Mouse (Mus musculus) embryonic stem cell, embryonic (primary cell): ENCODE measurements around the gene Cyp27b1.

ENCODE experiments used
- CTCF ChIA-PET, 4 experiments: fragments of 300-600 bp in 2 of 4; fragments of 350-600 bp in 2 of 4; sonication (Branson Sonifier 250); formaldehyde crosslinking; loops; one replicate each; lab custom pipeline; 2022; ENCODE audit warnings: inconsistent platforms in 2 of 4; lab: Charles Lee
- POLR2A ChIA-PET, 4 experiments: fragments of 300-600 bp in 2 of 4; fragments of 350-600 bp in 2 of 4; sonication (Branson Sonifier 250); formaldehyde crosslinking; loops; one replicate each; lab custom pipeline; 2022; ENCODE audit warnings: antibody characterized with exemption in 4 of 4, inconsistent platforms in 1 of 4; lab: Charles Lee

Gene Cyp27b1

DNA sequence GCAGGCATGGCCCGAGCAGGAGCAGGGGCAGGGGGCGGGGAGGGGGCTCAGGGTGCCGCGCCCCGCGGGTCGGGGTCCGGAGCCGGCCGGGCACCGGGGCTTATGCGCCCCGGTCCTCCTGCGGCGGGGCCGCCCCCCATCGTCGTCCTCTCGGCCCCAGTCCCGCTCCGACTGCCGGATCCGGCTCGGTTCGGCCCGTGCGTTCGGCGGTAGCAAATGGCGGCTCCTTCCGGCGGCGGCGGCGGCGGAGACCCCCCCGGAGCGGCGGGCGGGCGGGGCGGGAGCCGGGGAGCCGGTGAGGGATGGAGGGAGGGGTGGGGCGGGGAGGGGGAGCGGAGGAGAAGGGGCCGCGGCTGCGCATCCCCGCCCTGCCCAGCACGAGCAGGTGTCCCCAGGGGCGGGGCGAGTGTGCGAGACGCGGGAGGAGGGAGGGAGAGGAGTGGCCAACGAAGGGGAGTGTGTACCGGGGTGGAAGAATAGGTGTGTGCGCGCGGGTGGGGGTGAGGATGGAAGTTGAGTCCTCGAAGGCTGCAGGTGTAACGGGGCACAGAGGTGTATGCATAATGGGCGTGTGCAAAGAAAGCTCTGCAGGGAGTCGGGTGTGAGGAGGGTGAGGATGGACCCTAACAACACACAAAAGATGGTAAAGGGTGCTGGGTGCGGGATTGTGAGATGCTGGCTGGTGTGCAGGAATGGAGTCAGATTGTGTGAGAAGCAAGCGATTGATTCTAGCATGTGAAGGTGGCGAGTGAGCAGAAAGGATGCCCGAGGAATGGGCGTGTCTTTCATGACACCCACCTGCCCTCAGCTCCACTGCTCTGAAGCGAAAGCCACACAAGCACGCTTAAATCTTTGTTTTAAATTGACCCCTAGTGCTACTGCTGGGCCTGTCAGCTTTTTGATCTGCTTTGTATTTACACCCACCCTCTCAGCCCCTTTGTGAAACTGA lies 12.2 kb downstream of the Cyp27b1 start, which contains the start of gene March9:
Gene March9, minus strand, starts transcription at position 217 of the 949 bp plus-strand sequence.
- ChIA-PET POLR2A (interaction anchor here in 3 of 4 experiments (0.6 to 2.1 kb wide), 13 partner anchors 9 to 1273 kb away, joined by 3 to 5 read pairs (median 3); partner anchors contain the start of genes Agap2 (in 1 of the 3), Cyp27b1 (in 1 of the 3), Eef1akmt3 (in 1 of the 3) and Mettl1 (in 1 of the 3)), CTCF (interaction anchor here in 2 of 4 experiments (0.6 to 2.4 kb wide), 2 partner anchors 12 to 133 kb away, joined by 8 to 19 read pairs; partner anchors contain the start of gene Cyp27b1 (in 1 of the 2))

DNA sequence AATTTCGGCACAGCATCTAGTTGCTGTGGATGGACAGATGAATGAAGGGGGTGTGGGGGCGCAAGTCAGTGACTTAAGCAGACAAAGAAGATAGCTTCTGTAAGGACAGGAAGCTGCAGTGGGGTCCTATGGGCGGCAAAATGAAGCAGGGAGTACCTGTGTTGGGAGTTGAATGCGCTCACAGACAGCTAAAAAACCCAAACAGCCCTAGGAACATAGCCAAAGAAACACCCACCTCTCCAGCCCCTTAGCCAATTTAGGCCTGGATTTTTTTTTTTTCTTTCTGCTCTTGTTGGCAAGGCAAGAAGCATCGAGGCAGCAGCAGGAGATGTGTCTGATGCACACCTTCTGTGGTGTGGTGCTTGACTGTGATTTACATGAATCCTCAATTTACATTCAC lies 13.0 kb downstream of the Cyp27b1 start:
- CTCF ChIA-PET = no interaction called here
- POLR2A ChIA-PET = interaction anchor here in 3 of 4 experiments (0.5 to 1.5 kb wide), 10 partner anchors 8 to 231 kb away, joined by 3 read pairs; partner anchors contain the start of gene Agap2 (in 1 of the 3)

- ChIA-PET CTCF (no interaction called here), POLR2A (interaction anchor here in 3 of 4 experiments (0.5 to 3.9 kb wide), 11 partner anchors 11 to 229 kb away, joined by 3 to 25 read pairs (median 3); partner anchors contain the start of genes Eef1akmt3 (in 1 of the 3) and Mettl1 (in 1 of the 3))
Observed at GRCm38 (mm10) chr10:127061513-127061912, 13.5 kb downstream of the Cyp27b1 start.

- ChIA-PET CTCF (interaction anchor here in 1 of 4 experiments (0.7 kb wide), 1 partner anchor 154 kb away, joined by 3 read pairs; no protein-coding TSS in a partner anchor), POLR2A (interaction anchor here in 3 of 4 experiments (0.6 to 3.9 kb wide), 8 partner anchors 13 to 228 kb away, joined by 3 to 25 read pairs (median 6); partner anchors contain the start of genes Agap2 (in 1 of the 3), Eef1akmt3 (in 1 of the 3) and Mettl1 (in 1 of the 3))
Observed at GRCm38 (mm10) chr10:127062101-127062500, 14.1 kb downstream of the Cyp27b1 start.

GRCm38 (mm10) chr10:127062503-127062902 lies 14.5 kb downstream of the Cyp27b1 start:
- CTCF ChIA-PET = interaction anchor here in 2 of 4 experiments (0.7 to 1.3 kb wide), 6 partner anchors 21 to 277 kb away, joined by 3 to 4 read pairs (median 3); partner anchors contain the start of genes Eef1akmt3 (in 1 of the 2) and Mettl1 (in 1 of the 2)
- POLR2A ChIA-PET = interaction anchor here in 3 of 4 experiments (0.7 to 3.9 kb wide), 22 partner anchors 12 to 277 kb away, joined by 3 to 25 read pairs (median 6); partner anchors contain the start of genes Agap2 (in 3 of the 3), Eef1akmt3 (in 3 of the 3), Mettl1 (in 3 of the 3) and Cyp27b1 (in 1 of the 3)

DNA sequence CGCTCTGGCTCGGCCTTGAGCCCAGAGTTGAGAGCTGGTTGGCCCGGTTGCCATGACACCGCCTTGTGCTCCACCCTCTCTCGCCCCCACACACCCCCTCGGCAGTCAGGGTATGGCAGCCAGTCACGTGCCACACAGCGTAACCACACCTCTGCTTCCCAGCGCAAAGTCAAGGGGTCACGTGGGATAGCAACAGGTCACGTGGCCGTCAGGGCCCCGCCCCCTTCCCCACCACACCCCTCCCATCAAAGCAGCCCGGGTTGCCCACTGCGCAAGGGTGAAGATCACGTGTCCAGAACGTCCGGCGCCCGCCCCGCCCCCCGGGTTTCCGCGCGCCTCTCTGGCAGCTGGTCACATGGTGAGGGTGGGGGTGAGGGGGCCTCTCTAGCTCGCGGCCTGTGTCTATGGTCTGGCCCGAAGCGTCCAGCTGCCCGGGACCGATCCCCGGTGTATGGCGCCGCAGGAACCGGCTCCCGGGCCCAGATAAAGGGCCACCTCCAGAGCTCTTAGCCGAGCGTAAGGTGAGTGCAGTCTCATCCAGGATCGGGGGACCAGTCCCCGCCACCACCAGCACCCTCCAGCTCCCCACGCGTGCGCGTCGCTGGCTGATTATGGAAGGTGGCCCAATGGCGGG lies 15.3 kb downstream of the Cyp27b1 start, which contains the start of gene Cdk4:
Gene Cdk4, plus strand, starts transcription at position 296 of the 634 bp plus-strand sequence.
- ChIA-PET POLR2A (interaction anchor here (0.6 to 3.9 kb wide), 45 partner anchors 9 to 1699 kb away, joined by 3 to 25 read pairs (median 4); partner anchors contain the start of genes Agap2 (in 3 of the 4), Cyp27b1 (in 3 of the 4), Eef1akmt3 (in 3 of the 4) and Mettl1 (in 2 of the 4)), CTCF (interaction anchor here in 3 of 4 experiments (0.5 to 1.3 kb wide), 12 partner anchors 12 to 666 kb away, joined by 3 to 9 read pairs (median 4); partner anchors contain the start of genes Agap2 (in 1 of the 3), B4galnt1 (in 1 of the 3), Eef1akmt3 (in 1 of the 3) and Mettl1 (in 1 of the 3))

GRCm38 (mm10) chr10:127063913-127064870 lies 16.1 kb downstream of the Cyp27b1 start:
- CTCF ChIA-PET = interaction anchor here in 3 of 4 experiments (0.6 to 1.3 kb wide), 10 partner anchors 11 to 667 kb away, joined by 3 to 9 read pairs (median 4); partner anchors contain the start of genes Agap2 (in 1 of the 3) and B4galnt1 (in 1 of the 3)
- POLR2A ChIA-PET = interaction anchor here (0.6 to 3.9 kb wide), 50 partner anchors 8 to 1698 kb away, joined by 3 to 25 read pairs (median 4); partner anchors contain the start of genes Agap2 (in 3 of the 4), Eef1akmt3 (in 3 of the 4), Cyp27b1 (in 2 of the 4) and Mettl1 (in 2 of the 4)

DNA sequence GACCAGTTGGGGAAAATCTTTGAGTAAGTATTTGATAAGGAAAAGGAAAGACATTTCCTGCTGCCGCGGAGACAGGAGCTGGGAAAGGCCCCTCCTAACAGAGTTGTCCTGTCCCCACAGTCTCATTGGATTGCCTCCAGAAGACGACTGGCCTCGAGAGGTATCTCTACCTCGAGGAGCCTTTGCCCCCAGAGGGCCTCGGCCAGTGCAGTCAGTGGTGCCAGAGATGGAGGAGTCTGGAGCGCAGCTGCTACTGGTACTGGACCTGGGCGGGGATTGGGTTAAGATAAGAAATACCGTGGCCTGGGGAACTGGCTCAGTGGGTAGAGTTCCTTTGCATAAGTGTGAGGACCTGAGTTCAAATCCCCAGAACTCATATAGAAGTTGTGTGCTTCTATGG lies 17.9 kb downstream of the Cyp27b1 start:
- CTCF ChIA-PET = interaction anchor here in 2 of 4 experiments (0.5 to 0.7 kb wide), 2 partner anchors 9 to 109 kb away, joined by 3 to 5 read pairs; partner anchors contain the start of gene Agap2 (in 1 of the 2)

DNA sequence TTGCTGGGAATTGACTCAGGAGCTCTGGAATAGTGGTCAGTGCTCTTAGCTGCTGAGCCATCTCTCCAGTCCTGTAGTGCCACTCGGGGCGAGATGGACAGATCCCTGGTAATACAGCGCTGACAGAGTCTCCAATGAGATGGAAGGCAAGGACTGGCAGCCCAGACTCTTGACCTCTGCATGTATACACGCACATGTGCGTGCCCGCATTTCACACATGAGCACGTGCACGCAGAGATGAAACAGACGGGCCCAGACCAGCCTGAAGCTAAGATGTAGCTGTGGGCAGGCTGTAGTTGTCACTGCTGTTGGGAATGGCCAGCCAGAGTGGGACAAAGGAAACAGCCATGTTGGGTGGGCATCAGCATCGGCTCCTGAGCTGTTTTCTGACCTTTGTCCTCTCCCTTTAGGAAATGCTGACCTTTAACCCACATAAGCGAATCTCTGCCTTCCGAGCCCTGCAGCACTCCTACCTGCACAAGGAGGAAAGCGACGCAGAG lies 18.5 kb downstream of the Cyp27b1 start:
- POLR2A ChIA-PET = interaction anchor here in 3 of 4 experiments (0.6 to 2.6 kb wide), 19 partner anchors 8 to 415 kb away, joined by 3 to 10 read pairs (median 3); partner anchors contain the start of genes Eef1akmt3 (in 1 of the 3), Mettl1 (in 1 of the 3) and Os9 (in 1 of the 3)
- CTCF ChIA-PET = interaction anchor here in 3 of 4 experiments (0.5 to 0.9 kb wide), 4 partner anchors 9 to 318 kb away, joined by 3 to 5 read pairs (median 3); partner anchors contain the start of gene Agap2 (in 1 of the 3)

More for the DNA sequence above, 17.9 kb downstream of the Cyp27b1 start:
- POLR2A ChIA-PET = interaction anchor here in 2 of 4 experiments (0.8 to 2.6 kb wide), 12 partner anchors 8 to 272 kb away, joined by 3 to 10 read pairs (median 3); partner anchors contain the start of genes Eef1akmt3 (in 1 of the 2), Mettl1 (in 1 of the 2) and Os9 (in 1 of the 2)

GRCm38 (mm10) chr10:127068360-127069038 lies 20.4 kb downstream of the Cyp27b1 start:
- ChIA-PET POLR2A (interaction anchor here in 3 of 4 experiments (0.6 to 4.0 kb wide), 13 partner anchors 8 to 283 kb away, joined by 3 to 24 read pairs (median 3); partner anchors contain the start of gene Cyp27b1 (in 1 of the 3)), CTCF (no interaction called here)

GRCm38 (mm10) chr10:127069281-127070189 lies 21.5 kb downstream of the Cyp27b1 start:
- ChIA-PET POLR2A (interaction anchor here in 3 of 4 experiments (0.6 to 4.0 kb wide), 30 partner anchors 9 to 300 kb away, joined by 3 to 24 read pairs (median 3); partner anchors contain the start of genes Os9 (in 2 of the 3), B4galnt1 (in 1 of the 3), Cyp27b1 (in 1 of the 3) and March9 (in 1 of the 3)), CTCF (interaction anchor here in 3 of 4 experiments (0.5 to 0.6 kb wide), 4 partner anchors 127 to 323 kb away, joined by 3 to 7 read pairs (median 4); no protein-coding TSS in a partner anchor)

DNA sequence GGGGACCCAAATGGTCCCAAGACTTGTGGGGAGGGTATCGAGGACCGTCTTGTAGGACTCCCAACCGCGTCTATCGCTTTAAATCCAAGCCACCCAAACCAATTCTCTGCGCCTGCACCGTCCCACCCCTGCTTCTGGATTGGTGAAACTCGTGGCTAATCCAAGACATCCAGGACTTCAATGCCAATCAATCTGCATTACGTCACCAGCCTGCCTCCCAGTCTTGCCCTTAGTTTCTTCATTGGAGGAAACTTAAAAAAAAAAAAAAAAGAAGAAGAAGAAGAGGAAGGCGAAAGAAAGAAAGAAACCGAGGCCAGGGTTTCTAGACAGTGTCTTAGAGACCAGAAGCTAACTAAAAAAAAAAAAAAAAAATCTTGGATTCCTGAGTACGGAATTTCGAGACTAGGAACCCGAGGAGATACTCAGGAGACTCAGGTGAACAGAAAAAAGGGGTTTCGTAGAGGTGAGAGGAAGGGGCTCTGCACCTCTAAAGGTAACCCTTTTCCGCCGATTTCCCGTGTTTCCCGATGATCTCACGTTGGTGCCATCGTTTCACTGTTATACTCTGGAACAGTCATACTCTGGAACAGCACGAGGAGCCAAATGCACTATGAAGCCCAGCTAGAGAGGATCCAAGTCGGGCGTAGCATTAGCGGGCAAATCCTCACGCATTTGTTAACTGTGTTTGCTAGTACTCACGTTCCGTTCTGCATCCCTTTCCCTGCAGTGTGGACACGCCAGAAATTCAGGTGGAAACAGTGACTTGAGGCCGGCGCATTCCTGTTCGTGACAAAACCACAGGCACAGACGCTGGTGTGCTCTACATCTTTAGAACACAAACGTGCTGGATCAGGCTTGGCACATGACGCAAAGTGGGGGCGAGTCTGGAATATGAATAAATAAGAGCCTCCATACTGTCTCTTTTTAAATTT lies 22.4 kb downstream of the Cyp27b1 start, which contains the start of gene Tspan31:
Gene Tspan31, minus strand, starts transcription at position 75 of the 932 bp plus-strand sequence.
- ChIA-PET POLR2A (interaction anchor here in 3 of 4 experiments (0.6 to 4.0 kb wide), 28 partner anchors 8 to 299 kb away, joined by 3 to 24 read pairs (median 4); partner anchors contain the start of genes Os9 (in 2 of the 3), B4galnt1 (in 1 of the 3), Cyp27b1 (in 1 of the 3) and March9 (in 1 of the 3)), CTCF (interaction anchor here in 3 of 4 experiments (0.5 to 0.6 kb wide), 3 partner anchors 128 to 322 kb away, joined by 3 to 7 read pairs (median 5); no protein-coding TSS in a partner anchor)
